Mouse (Mus musculus) embryonic fibroblast, embryonic 13.5 days (primary cell): ENCODE measurements at regions not wholly inside any gene's neighbourhood (a gene's known extent, or its start where the extent isn't known, plus 50 kb on each side); places are given as distances from the start of the nearest gene placed in this dataset.

ENCODE experiments used
- H3K27ac ChIP-seq: 2 replicates; pipeline ENCODE4 v1.5.1; 2012; ENCODE audit warnings: low read length, control low read depth, inconsistent platforms; ENCODE audit not compliant: insufficient read depth
- H3K4me1 ChIP-seq: 2 replicates; pipeline ENCODE4 v1.6.1; 2011; ENCODE audit warnings: low read length; ENCODE audit not compliant: control insufficient read depth, insufficient read depth
- H3K4me3 ChIP-seq: 2 replicates; pipeline ENCODE4 v1.5.1; 2011; ENCODE audit warnings: mild to moderate bottlenecking, control low read depth, low read length; ENCODE audit not compliant: insufficient read depth
- CTCF ChIP-seq: IDR thresholded peaks from 2 replicates; pipeline ENCODE4 v1.5.1; 2011; ENCODE audit warnings: mild to moderate bottlenecking, control low read depth, low read length, moderate library complexity, borderline replicate concordance; ENCODE audit not compliant: insufficient read depth
- POLR2A ChIP-seq: IDR thresholded peaks from 2 replicates; pipeline ENCODE4 v1.6.1; 2011; ENCODE audit warnings: low read depth, mild to moderate bottlenecking, control low read depth, low read length, moderate library complexity

DNA sequence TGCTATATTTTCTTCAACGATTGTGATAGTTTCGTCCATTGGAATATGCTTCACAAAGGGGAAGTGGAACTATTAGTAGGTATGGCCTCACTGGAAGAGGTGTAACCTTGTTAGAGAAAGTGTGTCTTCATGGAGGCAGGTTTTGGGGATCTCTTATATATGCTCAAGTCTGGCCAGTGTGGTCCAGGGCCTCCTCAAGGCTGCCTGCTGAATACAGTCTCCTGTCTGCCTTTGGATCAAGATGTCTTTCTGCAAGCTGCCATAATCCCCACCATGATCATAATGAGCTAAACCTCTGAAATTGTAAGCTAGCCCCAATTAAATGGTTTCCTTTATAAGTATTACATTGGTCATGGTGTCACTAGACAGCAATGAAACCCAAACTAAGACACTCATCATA lies 384.3 kb downstream of the Btbd3 start:
- no peak for TF ChIP-seq POLR2A
- TF ChIP-seq CTCF = no peak
- no peak overlapping the region for H3K27ac ChIP-seq
- H3K4me1 ChIP-seq = no peaks in the 10 kb centered on the region
- no peak overlapping the region for H3K4me3 ChIP-seq

- Histone ChIP-seq H3K4me3 (no peak overlapping the region), H3K27ac (no peak overlapping the region), H3K4me1 (no peaks in the 10 kb centered on the region)
- TF ChIP-seq CTCF = no peak
- TF ChIP-seq POLR2A = no peak
Observed at GRCm38 (mm10) chr2:138641335-138641734, 385.0 kb downstream of the Btbd3 start.

DNA sequence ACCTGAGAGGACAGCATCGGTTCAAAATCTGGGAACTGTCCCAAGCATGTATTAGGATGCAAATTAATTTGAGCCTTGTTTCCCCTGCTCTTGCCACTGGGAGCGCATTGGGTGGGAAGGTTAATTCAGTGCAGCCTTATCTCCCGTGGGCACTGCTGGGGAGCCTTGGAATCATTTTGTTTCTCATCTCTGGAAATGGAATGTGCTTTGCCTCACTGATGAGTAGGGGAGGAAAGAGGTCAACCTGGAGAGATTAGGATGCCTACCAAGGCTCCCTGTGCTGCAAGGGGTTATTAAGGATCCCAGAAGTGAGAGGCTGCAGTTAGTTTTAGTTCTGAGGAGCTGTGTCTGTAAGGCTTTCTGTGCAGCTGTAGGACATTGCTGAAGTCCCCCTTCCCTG lies 392.3 kb downstream of the Btbd3 start:
- H3K27ac ChIP-seq = no peak overlapping the region
- no peak overlapping the region for H3K4me3 ChIP-seq
- TF ChIP-seq POLR2A (no peak), CTCF (no peak)
- no peaks in the 10 kb centered on the region for H3K4me1 ChIP-seq

GRCm38 (mm10) chr2:138659376-138659775 lies 403.0 kb downstream of the Btbd3 start:
- Histone ChIP-seq H3K27ac (no peak overlapping the region), H3K4me3 (no peak overlapping the region), H3K4me1 (no peaks in the 10 kb centered on the region)
- TF ChIP-seq CTCF (no peak), POLR2A (no peak)

DNA sequence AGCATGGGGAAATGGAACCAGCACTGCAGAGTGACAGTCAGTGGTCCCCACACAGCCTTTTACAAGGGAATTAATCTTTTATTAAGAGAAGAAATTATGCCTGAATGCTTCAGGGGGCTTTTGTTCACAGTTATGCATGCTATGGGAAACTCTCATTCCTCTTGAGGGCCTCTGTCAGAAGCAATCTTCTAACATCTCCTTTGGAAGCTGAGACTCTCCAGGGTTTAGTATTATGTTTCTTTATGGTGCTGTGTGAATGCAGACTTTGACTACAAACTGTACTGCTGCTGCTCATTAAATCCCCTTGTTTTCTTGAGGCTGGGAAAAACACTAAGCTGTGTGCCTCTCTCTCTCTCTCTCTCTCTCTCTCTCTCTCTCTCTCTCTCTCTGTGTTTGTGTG lies 413.9 kb downstream of the Btbd3 start:
- TF ChIP-seq POLR2A = no peak
- no peak for TF ChIP-seq CTCF
- Histone ChIP-seq H3K27ac (no peak overlapping the region), H3K4me3 (no peak overlapping the region), H3K4me1 (no peaks in the 10 kb centered on the region)

DNA sequence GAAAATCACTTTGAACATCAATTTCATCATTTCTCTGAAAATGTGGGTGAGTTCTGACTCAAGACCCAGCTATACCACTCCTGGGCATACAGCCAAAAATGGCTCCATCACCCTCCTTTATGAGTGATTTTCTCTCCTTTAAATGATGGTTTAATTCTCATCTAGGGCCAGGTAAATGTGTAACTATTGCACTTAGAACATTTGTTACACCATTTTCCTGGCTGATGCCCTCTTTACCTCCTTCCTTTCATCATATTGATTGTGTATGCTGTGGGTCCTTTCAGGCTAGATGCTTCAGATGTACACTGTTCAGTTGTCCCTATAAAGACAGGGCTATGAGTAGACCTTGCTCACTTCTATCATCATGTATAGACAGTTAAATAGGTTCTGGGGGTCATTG lies 418.4 kb downstream of the Btbd3 start:
- Histone ChIP-seq H3K4me1 (no peaks in the 10 kb centered on the region), H3K27ac (peak overlapping the region; percentile 94), H3K4me3 (no peak overlapping the region)
- TF ChIP-seq CTCF (no peak), POLR2A (no peak)

DNA sequence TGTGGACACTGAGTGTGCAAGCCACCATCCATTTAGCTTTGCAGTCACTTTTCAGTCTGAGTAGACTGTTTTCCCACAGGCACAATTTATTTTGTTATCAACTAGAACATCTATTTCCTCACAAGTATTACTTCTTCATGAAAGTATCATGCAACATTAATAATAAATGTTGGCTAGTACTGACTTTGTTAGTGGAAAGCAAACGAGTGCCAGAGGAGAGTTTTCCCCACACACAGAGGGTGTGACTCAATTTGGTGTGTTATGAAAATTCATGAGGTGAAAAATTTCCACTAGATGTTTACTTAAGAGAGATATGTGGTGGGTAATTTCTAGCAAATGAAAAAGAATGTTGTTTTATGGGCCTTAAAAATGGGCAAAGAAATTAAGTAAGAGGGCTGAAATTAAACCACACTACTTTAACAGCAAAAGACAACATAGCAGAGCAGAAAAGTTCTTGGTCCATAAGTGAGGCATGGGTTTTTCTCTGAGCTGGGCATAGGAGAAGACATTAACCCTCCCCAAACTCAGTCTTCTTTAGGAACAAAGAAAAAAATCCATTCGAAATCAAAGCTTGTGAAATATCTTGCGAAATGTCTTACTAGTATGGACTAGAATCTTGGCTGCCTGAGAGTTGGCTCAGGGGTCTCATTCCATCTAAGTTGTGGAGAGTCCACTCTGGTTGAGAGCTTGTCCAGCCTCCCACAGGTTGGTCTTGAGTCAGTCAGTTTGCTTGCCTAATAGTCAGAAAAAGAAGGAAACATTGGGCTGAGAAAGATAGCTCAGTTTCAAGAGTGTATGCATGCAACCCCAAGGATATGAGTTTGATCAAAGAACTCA lies 419.1 kb downstream of the Btbd3 start:
- Histone ChIP-seq H3K27ac (peak overlapping the region; percentile 94), H3K4me3 (no peak overlapping the region), H3K4me1 (no peaks in the 10 kb centered on the region)
- TF ChIP-seq CTCF (no peak), POLR2A (no peak)

- no peak for TF ChIP-seq POLR2A
- TF ChIP-seq CTCF = no peak
- H3K27ac ChIP-seq = no peak overlapping the region
- H3K4me1 ChIP-seq = no peaks in the 10 kb centered on the region
- H3K4me3 ChIP-seq = no peak overlapping the region
Observed at GRCm38 (mm10) chr2:138688140-138688871, 431.9 kb downstream of the Btbd3 start.

DNA sequence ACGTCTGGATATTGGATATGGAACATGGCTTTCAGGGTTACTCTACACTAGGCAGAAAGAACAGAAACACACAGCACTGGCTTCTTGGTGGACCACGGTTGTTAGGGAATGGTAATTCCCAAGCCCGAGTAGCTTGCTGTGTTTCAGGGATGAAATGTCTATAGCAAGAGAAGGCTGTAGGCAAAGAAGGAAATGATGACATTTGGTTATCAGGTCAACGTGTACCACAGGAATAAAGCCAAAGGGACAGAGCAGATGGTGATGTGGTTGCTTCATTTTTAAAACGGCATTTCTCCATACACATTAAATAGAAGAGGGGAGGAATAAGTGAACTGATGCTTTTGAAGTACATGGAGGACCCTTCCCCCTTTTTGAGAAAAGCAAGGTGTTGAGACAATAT lies 433.1 kb downstream of the Btbd3 start:
- no peak overlapping the region for H3K27ac ChIP-seq
- no peak overlapping the region for H3K4me3 ChIP-seq
- TF ChIP-seq POLR2A = no peak
- TF ChIP-seq CTCF = no peak
- H3K4me1 ChIP-seq = no peaks in the 10 kb centered on the region

- no peak overlapping the region for H3K27ac ChIP-seq
- H3K4me3 ChIP-seq = no peak overlapping the region
- H3K4me1 ChIP-seq = no peaks in the 10 kb centered on the region
- TF ChIP-seq POLR2A (no peak), CTCF (no peak)
Observed at GRCm38 (mm10) chr2:138702783-138703182, 446.4 kb downstream of the Btbd3 start.
